Mouse (Mus musculus) liver, adult 10 weeks (tissue): ENCODE data around the gene Hmces. TPM values are rescaled to one million over a fixed set of nuclear protein-coding genes. Genes with fewer than 3 reads are reported as not detected.

Source experiments
- polyA plus RNA-seq: library from polyadenylated mRNA; stranded (reverse); fragments of 350-450 nt; fragmentation: Illumina TruSeq; extraction: RNeasy Lipid Tissue Mini Kit (QIAGEN cat#74804); gene quantifications from one replicate; pipeline ENCODE4 v1.2.3, GENCODE M21; 2014; ENCODE audit warnings: low read depth, low replicate concordance

Hmces gene
- polyA plus RNA-seq: 5.2 TPM

DNA sequence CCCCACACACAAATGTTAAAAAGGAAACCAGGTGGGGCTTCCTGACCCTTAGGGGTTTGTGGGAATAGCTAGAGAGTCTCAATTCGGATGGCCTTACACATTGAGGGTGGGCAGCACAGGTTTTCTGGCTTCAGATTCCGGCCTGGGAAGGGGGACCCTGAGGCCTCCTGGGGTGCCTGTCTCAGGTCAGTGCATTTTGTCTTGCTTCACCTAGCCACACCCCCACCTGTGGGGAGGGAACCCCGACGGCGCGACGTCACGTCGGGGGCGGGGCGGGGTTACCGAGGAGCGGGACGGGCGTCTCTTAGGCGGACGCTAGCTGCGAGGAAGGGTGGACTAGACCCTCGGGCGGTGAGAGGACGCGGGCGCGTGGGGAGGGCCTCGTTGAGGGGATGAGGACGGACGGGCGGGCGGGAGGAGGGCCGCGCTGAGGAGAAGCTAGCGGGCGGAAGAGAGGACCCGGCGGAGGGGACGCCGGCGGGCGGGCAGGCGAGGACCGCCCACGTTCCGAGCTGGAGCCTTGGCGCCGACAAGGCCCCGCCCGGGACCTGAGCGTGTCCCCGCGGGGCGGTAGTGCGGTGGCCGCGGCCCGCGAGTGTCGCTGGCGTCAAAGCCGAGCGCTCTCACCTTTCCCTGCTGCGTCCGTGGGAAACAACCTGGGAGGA is at the start of gene Hmces:
TSS of gene Hmces (plus strand) at position 275 of the 665 bp plus-strand sequence.

DNA sequence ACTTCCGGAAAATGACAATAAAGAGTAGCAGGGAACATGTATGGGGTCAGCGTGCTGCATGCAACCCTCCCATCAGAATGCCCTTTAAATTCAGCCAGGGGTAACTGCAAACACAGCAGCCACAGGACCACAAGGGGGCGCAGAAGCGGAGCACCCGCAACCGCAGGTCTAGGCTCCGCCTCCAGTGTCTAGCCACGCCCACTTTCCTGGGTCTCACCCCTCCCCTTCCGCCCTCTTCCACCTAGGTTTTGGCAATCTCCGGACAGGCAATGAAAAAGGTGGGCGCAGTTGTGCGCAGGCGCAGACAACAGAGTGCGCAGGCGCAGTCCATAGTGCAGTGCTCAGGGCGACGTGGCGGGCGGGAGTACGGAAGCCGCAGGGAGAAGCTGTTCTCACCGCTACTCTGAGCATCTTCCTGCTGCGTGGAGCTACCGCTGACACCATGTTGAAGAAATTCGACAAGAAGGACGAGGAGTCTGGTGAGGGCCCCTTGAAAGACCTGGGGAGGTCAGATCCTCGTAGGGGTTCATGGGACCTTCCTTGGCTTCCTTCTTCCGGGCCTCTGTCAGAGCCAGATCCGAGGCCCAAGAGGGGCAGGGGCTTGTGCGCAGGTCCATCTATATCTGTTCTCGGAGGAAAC is 26.0 kb upstream of the Hmces start, which contains the start of gene Copg1:
TSS of gene Copg1 (plus strand) at position 221 of the 640 bp plus-strand sequence.

GRCm38 (mm10) chr6:87981547-87982256 is 68.0 kb downstream of the Hmces start, which contains the start of gene H1fx:
H1fx (minus strand) TSS chr6:87981637.

Other genes with a start within 250 kb of the Hmces start
- 3.0 TPM for gene Aplf, start 241.7 kb upstream of the Hmces start, polyA plus RNA-seq
- gene Efcc1, start 183.1 kb upstream of the Hmces start, polyA plus RNA-seq: not detected
- gene Gp9, start 135.9 kb upstream of the Hmces start, polyA plus RNA-seq: not detected
- 26.8 TPM for gene Rab43, start 101.8 kb upstream of the Hmces start, polyA plus RNA-seq
- gene Gm45140, start 78.1 kb upstream of the Hmces start, polyA plus RNA-seq: 2.6 TPM
- gene Isy1, start 75.1 kb upstream of the Hmces start, polyA plus RNA-seq: 12.2 TPM
- gene Cnbp, start 62.8 kb upstream of the Hmces start, polyA plus RNA-seq: 550 TPM
- 15.0 TPM for gene Copg1, start 26.1 kb upstream of the Hmces start, polyA plus RNA-seq
- gene H1fx, start 67.7 kb downstream of the Hmces start, polyA plus RNA-seq: not detected
- gene Rab7, start 131.3 kb downstream of the Hmces start, polyA plus RNA-seq: 201 TPM
- gene Rpn1, start 170.5 kb downstream of the Hmces start, polyA plus RNA-seq: 89.0 TPM